Mouse (Mus musculus): ENCODE measurements around the gene Celf2.

The Celf2 gene

DNA sequence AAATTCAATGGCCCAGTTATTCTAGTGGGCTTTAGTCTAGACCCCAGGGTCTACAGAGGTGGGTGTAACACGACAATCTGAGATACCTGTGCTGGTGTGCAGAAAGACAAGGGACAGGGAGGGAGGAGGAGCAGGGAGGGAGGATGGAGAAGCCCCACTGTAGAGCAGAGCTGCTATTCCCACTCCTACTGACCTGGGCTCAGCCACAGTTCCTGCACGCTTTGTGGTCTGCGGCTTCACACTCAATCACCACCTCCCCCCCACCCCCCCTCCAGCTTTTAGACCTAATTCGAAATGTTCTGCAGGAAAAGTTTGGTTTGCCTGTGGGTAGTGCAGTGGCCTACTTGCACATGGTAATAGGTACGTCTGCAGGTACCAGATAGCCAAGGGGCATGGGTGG lies 1015.5 kb downstream of the Celf2 start:
- DNase-seq (ENCODE audit: low spot score), result no peak

GRCm38 (mm10) chr2:6490870-6491269 lies 1018.5 kb downstream of the Celf2 start:
- no peak for DNase-seq (ENCODE audit: low spot score)

- no peak for DNase-seq (ENCODE audit: low spot score)
Measured at GRCm38 (mm10) chr2:6490076-6490475, 1019.3 kb downstream of the Celf2 start.
